Mouse (Mus musculus): ENCODE measurements around the gene Pigp.

The Pigp gene

GRCm38 (mm10) chr16:94371301-94371931 lies at the start of gene Pigp:
Gene Pigp (minus strand): TSS chr16:94371842.
- no peak for DNase-seq

- peak; percentile 47 for DNase-seq
Measured at GRCm38 (mm10) chr16:94420498-94420897, 48.9 kb upstream of the Pigp start.

- DNase-seq: no peak
Measured at GRCm38 (mm10) chr16:94414151-94414550, 42.5 kb upstream of the Pigp start.

- no peak for DNase-seq
Measured at GRCm38 (mm10) chr16:94412760-94413159, 41.1 kb upstream of the Pigp start.

GRCm38 (mm10) chr16:94412198-94412597 lies 40.6 kb upstream of the Pigp start:
- no peak for DNase-seq

- DNase-seq: no peak
Measured at GRCm38 (mm10) chr16:94411287-94411686, 39.6 kb upstream of the Pigp start.

- DNase-seq: no peak
Measured at GRCm38 (mm10) chr16:94402185-94402584, 30.5 kb upstream of the Pigp start.

GRCm38 (mm10) chr16:94401636-94402035 lies 30.0 kb upstream of the Pigp start:
- no peak for DNase-seq

GRCm38 (mm10) chr16:94399141-94399540 lies 27.5 kb upstream of the Pigp start:
- DNase-seq: no peak

GRCm38 (mm10) chr16:94396641-94397040 lies 25.0 kb upstream of the Pigp start:
- DNase-seq: no peak

- no peak for DNase-seq
Measured at GRCm38 (mm10) chr16:94395051-94395450, 23.4 kb upstream of the Pigp start.

GRCm38 (mm10) chr16:94392299-94392698 lies 20.7 kb upstream of the Pigp start:
- no peak for DNase-seq

- DNase-seq: no peak
Measured at GRCm38 (mm10) chr16:94387690-94388089, 16.0 kb upstream of the Pigp start.

GRCm38 (mm10) chr16:94383277-94383676 lies 11.6 kb upstream of the Pigp start:
- no peak for DNase-seq

- DNase-seq: no peak
Measured at GRCm38 (mm10) chr16:94379386-94379785, 7.7 kb upstream of the Pigp start.

GRCm38 (mm10) chr16:94370915-94371300 lies 734 bp downstream of the Pigp start:
- DNase-seq: peak; percentile 90

GRCm38 (mm10) chr16:94370173-94370914 lies 1.3 kb downstream of the Pigp start, which contains the start of gene Ttc3:
Gene Ttc3 (plus strand): TSS chr16:94370618.
- peak; percentile 98 for DNase-seq

- no peak for DNase-seq
Measured at GRCm38 (mm10) chr16:94369596-94370172, 2.0 kb downstream of the Pigp start.

GRCm38 (mm10) chr16:94365435-94365834 lies 6.2 kb downstream of the Pigp start:
- no peak for DNase-seq

- no peak for DNase-seq
Measured at GRCm38 (mm10) chr16:94363814-94364213, 7.8 kb downstream of the Pigp start.

GRCm38 (mm10) chr16:94362174-94362873 lies 9.3 kb downstream of the Pigp start:
- no peak for DNase-seq

GRCm38 (mm10) chr16:94360578-94361350 lies 10.9 kb downstream of the Pigp start:
- no peak for DNase-seq

- no peak for DNase-seq
Measured at GRCm38 (mm10) chr16:94358091-94358490, 13.6 kb downstream of the Pigp start.
